Mouse (Mus musculus): ENCODE measurements around the gene Ccdc6. TPM values are rescaled to one million over a fixed set of nuclear protein-coding genes. Genes with fewer than 3 reads are reported as not detected.
A peak's percentile ranks its signal among the peaks of the same experiment; 100 is the strongest.

Gene Ccdc6
- total and polyA plus RNA-seq, 3 experiments, result 25.4 to 143 (median 42.0) TPM

DNA sequence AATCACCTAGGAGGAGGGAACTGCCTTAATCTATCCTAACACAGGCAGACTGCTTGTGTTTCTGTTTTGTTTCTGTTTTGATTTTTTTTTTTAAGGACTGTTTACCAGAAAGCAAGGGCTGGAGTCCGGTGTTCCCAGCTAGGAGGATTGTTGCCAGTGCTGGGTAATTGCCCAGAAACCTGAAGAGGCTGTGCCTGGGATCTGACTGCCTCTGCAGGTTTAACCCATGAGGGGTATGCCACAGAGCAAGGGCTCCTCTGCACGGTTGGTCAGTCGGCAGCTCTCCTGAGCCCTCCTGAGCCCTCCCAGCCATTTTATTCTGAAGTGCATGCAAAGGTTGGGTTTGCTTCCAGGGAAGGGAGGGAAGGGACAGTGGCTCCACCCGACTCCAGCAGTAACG lies 66.8 kb downstream of the Ccdc6 start:
- H3K4me3 ChIP-seq (ENCODE audit: control insufficient read depth in 1 of 2, insufficient read depth in 1 of 2, low read depth in 2 of 2, low read length in 2 of 2), result no peak overlapping the region
- no peak overlapping the region for H3K9ac ChIP-seq (ENCODE audit: control insufficient read depth, low read depth, low read length, poor library complexity, severe bottlenecking)
- no peaks in the 10 kb centered on the region for H3K27me3 ChIP-seq (ENCODE audit: control insufficient read depth in 1 of 2, insufficient read depth in 2 of 2, low read length in 2 of 2)
- no peaks in the 10 kb centered on the region; a peak in 1 of 4 replicates for H3K36me3 ChIP-seq (ENCODE audit: control insufficient read depth in 1 of 2, insufficient read depth in 2 of 2, low read length in 2 of 2)
- no peak overlapping the region for H3K27ac ChIP-seq (ENCODE audit: control insufficient read depth, low read depth, low read length)
- H3K4me1 ChIP-seq (ENCODE audit: control insufficient read depth in 1 of 2, insufficient read depth in 2 of 2, low read length in 2 of 2), result no peaks in the 10 kb centered on the region
- no peak for TF ChIP-seq USF2 (IDR thresholded peaks at IDR 0.05; ENCODE audit: borderline replicate concordance in 1 of 2, insufficient read depth in 1 of 2, low read depth in 1 of 2, low read length in 2 of 2)
- no peak for TF ChIP-seq NRF1 (IDR thresholded peaks at IDR 0.05; ENCODE audit: insufficient read depth, low read depth, low read length, poor library complexity, severe bottlenecking)
- no peak for TF ChIP-seq CHD1 (IDR thresholded peaks at IDR 0.05; ENCODE audit: low read depth, low read length)
- no peak for TF ChIP-seq E2F4 (IDR thresholded peaks at IDR 0.05; ENCODE audit: borderline replicate concordance, low read depth, low read length)
- TF ChIP-seq ZNF384 (IDR thresholded peaks at IDR 0.05; ENCODE audit: low read depth, low read length), result no peak
- no peak for TF ChIP-seq MEF2A (IDR thresholded peaks at IDR 0.05; ENCODE audit: extremely low read depth, insufficient replicate concordance, low read depth, low read length, poor library complexity, severe bottlenecking)
- no peak for TF ChIP-seq KAT2A (conservative IDR thresholded peaks at IDR 0.05; ENCODE audit: low read depth, low read length)
- TF ChIP-seq ZC3H11A (IDR thresholded peaks at IDR 0.05; ENCODE audit: low read depth, low read length), result no peak
- no peak for TF ChIP-seq GABPA (IDR thresholded peaks at IDR 0.05; ENCODE audit: low read depth, low read length)
- TF ChIP-seq TBP (IDR thresholded peaks at IDR 0.05; ENCODE audit: low read depth, low read length), result no peak
- H3K79me2 ChIP-seq (ENCODE audit: control insufficient read depth, insufficient read depth, low read length, poor library complexity), result no peaks in the 10 kb centered on the region
- no peaks in the 10 kb centered on the region for H3K9me3 ChIP-seq (replicated peaks; ENCODE audit: insufficient read depth, low read length)
- no peak for DNase-seq (ENCODE audit: low read depth, low spot score)

GRCm38 (mm10) chr10:70165877-70166276 lies 69.0 kb downstream of the Ccdc6 start:
- Histone ChIP-seq H3K79me2 (ENCODE audit: control insufficient read depth, insufficient read depth, low read length, poor library complexity) (no peaks in the 10 kb centered on the region), H3K27me3 (ENCODE audit: control insufficient read depth in 1 of 2, insufficient read depth in 2 of 2, low read length in 2 of 2) (no peaks in the 10 kb centered on the region), H3K36me3 (ENCODE audit: control insufficient read depth in 1 of 2, insufficient read depth in 2 of 2, low read length in 2 of 2) (no peaks in the 10 kb centered on the region; a peak in 1 of 4 replicates), H3K4me3 (ENCODE audit: control insufficient read depth in 1 of 2, insufficient read depth in 1 of 2, low read depth in 2 of 2, low read length in 2 of 2) (no peak overlapping the region), H3K9me3 (replicated peaks; ENCODE audit: insufficient read depth, low read length) (no peaks in the 10 kb centered on the region), H3K27ac (ENCODE audit: control insufficient read depth, low read depth, low read length) (no peak overlapping the region), H3K4me1 (ENCODE audit: control insufficient read depth in 1 of 2, insufficient read depth in 2 of 2, low read length in 2 of 2) (no peaks in the 10 kb centered on the region), H3K9ac (ENCODE audit: control insufficient read depth, low read depth, low read length, poor library complexity, severe bottlenecking) (no peak overlapping the region)
- no peak for DNase-seq (ENCODE audit: low read depth, low spot score)
- TF ChIP-seq SMC3 (IDR thresholded peaks at IDR 0.05; ENCODE audit: low read depth, low read length) (peak; percentile 29; the same call in 1 of the 2 replicates), MAZ (IDR thresholded peaks at IDR 0.05; ENCODE audit: low read depth, low read length) (no peak), CTCF (IDR thresholded peaks at IDR 0.05 in 2 of 3, conservative IDR thresholded peaks at IDR 0.05 in 1 of 3; ENCODE audit: control insufficient read depth in 1 of 3, insufficient read depth in 1 of 3, low read depth in 2 of 3, low read length in 3 of 3, poor library complexity in 1 of 3, severe bottlenecking in 1 of 3) (peak in 2 of 3 experiments; percentile 8 to 22; a peak in 3 of 6 replicates)

DNA sequence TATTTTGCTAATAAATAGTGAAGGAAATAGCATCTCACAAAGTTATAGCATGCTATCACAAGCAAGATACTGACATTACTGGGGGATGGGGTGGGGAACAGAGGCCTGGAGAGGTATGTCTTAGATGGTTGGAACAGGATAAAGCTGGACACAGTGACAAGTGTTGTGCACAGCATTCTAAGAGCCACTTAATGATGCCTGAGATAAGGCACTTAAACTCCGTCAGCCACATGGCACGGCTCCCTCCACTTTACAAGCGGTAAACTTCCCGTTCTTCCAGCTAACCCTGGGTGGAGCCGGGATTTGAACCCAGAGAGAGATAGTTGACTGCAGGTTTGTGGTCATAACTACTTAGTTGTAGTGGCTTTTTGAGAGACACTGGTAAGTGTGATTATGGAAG lies 69.5 kb downstream of the Ccdc6 start:
- Histone ChIP-seq H3K27ac (ENCODE audit: control insufficient read depth, low read depth, low read length) (no peak overlapping the region), H3K36me3 (ENCODE audit: control insufficient read depth in 1 of 2, insufficient read depth in 2 of 2, low read length in 2 of 2) (no peaks in the 10 kb centered on the region; a peak in 1 of 4 replicates), H3K4me3 (ENCODE audit: control insufficient read depth in 1 of 2, insufficient read depth in 1 of 2, low read depth in 2 of 2, low read length in 2 of 2) (no peak overlapping the region), H3K79me2 (ENCODE audit: control insufficient read depth, insufficient read depth, low read length, poor library complexity) (no peaks in the 10 kb centered on the region), H3K9ac (ENCODE audit: control insufficient read depth, low read depth, low read length, poor library complexity, severe bottlenecking) (no peak overlapping the region), H3K9me3 (replicated peaks; ENCODE audit: insufficient read depth, low read length) (no peaks in the 10 kb centered on the region), H3K27me3 (ENCODE audit: control insufficient read depth in 1 of 2, insufficient read depth in 2 of 2, low read length in 2 of 2) (no peaks in the 10 kb centered on the region), H3K4me1 (ENCODE audit: control insufficient read depth in 1 of 2, insufficient read depth in 2 of 2, low read length in 2 of 2) (no peaks in the 10 kb centered on the region)
- no peak for TF ChIP-seq USF2 (IDR thresholded peaks at IDR 0.05; ENCODE audit: borderline replicate concordance in 1 of 2, insufficient read depth in 1 of 2, low read depth in 1 of 2, low read length in 2 of 2)
- no peak for DNase-seq (ENCODE audit: low read depth, low spot score)
